Mouse (Mus musculus) small intestine, adult 2 months (tissue): ENCODE results near the gene Gmnc. TPM values are rescaled to one million over a fixed set of nuclear protein-coding genes. Genes with fewer than 3 reads are reported as not detected.

Experiments used
- H3K27ac ChIP-seq: fragments of 200-500 bp; 2 replicates; pipeline ENCODE4 v1.5.1; 2012; ENCODE audit warnings: low read depth, low read length, control low read depth, inconsistent platforms; ENCODE audit not compliant: insufficient read depth
- H3K27me3 ChIP-seq: fragments of 200-500 bp; 2 replicates; pipeline ENCODE4 v1.6.1; 2012; ENCODE audit warnings: mild to moderate bottlenecking, moderate library complexity, low read length, inconsistent platforms; ENCODE audit not compliant: control insufficient read depth, insufficient read depth
- H3K36me3 ChIP-seq: fragments of 200-500 bp; 2 replicates; pipeline ENCODE4 v1.6.1; 2012; ENCODE audit warnings: mild to moderate bottlenecking, low read length, control low read depth, inconsistent platforms; ENCODE audit not compliant: control insufficient read depth, insufficient read depth
- H3K4me1 ChIP-seq: fragments of 200-500 bp; 2 replicates; pipeline ENCODE4 v1.6.1; 2012; ENCODE audit warnings: low read length, inconsistent platforms, mixed read lengths; ENCODE audit not compliant: control insufficient read depth, insufficient read depth, insufficient read length
- H3K4me3 ChIP-seq: fragments of 200-500 bp; 2 replicates; pipeline ENCODE4 v1.5.1; 2012; ENCODE audit warnings: low read depth, mild to moderate bottlenecking, control low read depth, inconsistent platforms, low read length, moderate library complexity
- CTCF ChIP-seq: fragments of 200-500 bp; IDR thresholded peaks from 2 replicates; pipeline ENCODE4 v1.5.1; 2012; ENCODE audit warnings: low read depth, mild to moderate bottlenecking, control low read depth, inconsistent platforms, low read length, moderate library complexity, mixed read lengths; ENCODE audit not compliant: insufficient replicate concordance, insufficient read length; ENCODE audit errors: extremely low read depth
- POLR2A ChIP-seq: fragments of 200-500 bp; IDR thresholded peaks from 2 replicates; pipeline ENCODE4 v1.6.1; 2012; ENCODE audit warnings: low read depth, mild to moderate bottlenecking, control low read depth, inconsistent platforms, low read length, moderate library complexity
- WGBS: fragments of 180-500 bp; shearing (Covaris S2); methylation state at CpG from one replicate; pipeline ENCODE4 v1.1.7; 2018; 5-methylcytosine and 5-hydroxymethylcytosine counted together
- polyA plus RNA-seq: library from polyadenylated mRNA; depleted of rRNA; stranded (reverse); fragments of >200 nt; gene quantifications from 2 replicates; pipeline ENCODE4 v1.2.3, GENCODE M21; 2012

Gene Gmnc
- polyA plus RNA-seq, 1 experiment = not detected

DNA sequence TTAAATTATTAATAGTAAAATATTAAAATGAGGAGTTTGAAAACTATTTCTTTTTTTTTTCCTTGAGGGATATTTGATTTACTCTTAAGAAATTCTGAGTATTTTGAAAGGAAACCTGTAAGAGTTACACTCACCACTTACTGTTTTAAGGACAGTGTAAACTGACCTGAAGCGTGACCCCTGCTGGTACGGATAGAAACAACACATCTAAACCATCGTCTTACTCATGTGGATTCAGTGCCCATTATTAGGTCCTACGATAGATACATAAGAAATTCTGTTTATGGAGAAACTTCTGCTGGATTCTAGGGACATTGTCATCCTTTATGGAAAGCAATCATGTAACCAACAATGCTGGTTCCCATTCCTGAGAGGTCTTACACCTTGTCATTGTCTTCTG lies 41.2 kb downstream of the Gmnc start:
- H3K36me3 ChIP-seq = no peaks in the 10 kb centered on the region
- no peak overlapping the region for H3K27ac ChIP-seq
- H3K4me1 ChIP-seq = no peaks in the 10 kb centered on the region
- H3K4me3 ChIP-seq = no peak overlapping the region
- no peak for TF ChIP-seq POLR2A
- TF ChIP-seq CTCF = no peak
- 45% methylated on average over 4 of the region's 4 CpGs for WGBS
- H3K27me3 ChIP-seq = no peaks in the 10 kb centered on the region

DNA sequence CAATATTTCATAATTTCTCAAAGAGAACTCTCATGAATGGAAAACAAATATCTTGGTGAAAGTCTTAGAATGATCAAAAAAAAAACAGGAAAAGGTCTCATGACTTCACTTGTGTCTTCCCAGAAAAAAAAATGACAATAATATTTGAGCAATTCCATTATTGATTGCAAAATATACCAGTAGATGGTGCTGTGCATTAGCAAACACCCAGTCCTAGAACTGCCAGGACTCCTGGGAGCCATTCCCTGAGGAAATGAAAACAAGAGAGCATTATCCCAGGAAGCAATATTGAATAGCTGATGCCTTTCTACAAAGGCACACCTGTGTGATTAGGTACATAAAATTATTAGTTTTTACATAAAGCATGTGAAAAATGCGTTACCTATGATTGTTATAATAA lies 87.5 kb downstream of the Gmnc start:
- 77% methylated on average over 1 of the region's 1 CpGs for WGBS
- no peak overlapping the region for H3K4me3 ChIP-seq
- H3K36me3 ChIP-seq = no peaks in the 10 kb centered on the region
- no peaks in the 10 kb centered on the region for H3K27me3 ChIP-seq
- H3K4me1 ChIP-seq = no peaks in the 10 kb centered on the region
- no peak overlapping the region for H3K27ac ChIP-seq
- no peak for TF ChIP-seq CTCF
- TF ChIP-seq POLR2A = no peak

GRCm38 (mm10) chr16:26901471-26901870 lies 90.0 kb downstream of the Gmnc start:
- H3K27ac ChIP-seq = no peak overlapping the region
- WGBS = 44% methylated on average over 4 of the region's 4 CpGs
- H3K4me3 ChIP-seq = no peak overlapping the region
- TF ChIP-seq POLR2A (no peak), CTCF (no peak)
- no peaks in the 10 kb centered on the region for H3K36me3 ChIP-seq
- H3K27me3 ChIP-seq = no peaks in the 10 kb centered on the region
- H3K4me1 ChIP-seq = no peaks in the 10 kb centered on the region

- Histone ChIP-seq H3K4me3 (no peak overlapping the region), H3K4me1 (no peaks in the 10 kb centered on the region), H3K36me3 (no peaks in the 10 kb centered on the region), H3K27ac (no peak overlapping the region), H3K27me3 (no peaks in the 10 kb centered on the region)
- WGBS = 56% methylated on average over 4 of the region's 4 CpGs
- TF ChIP-seq POLR2A = no peak
- TF ChIP-seq CTCF = no peak
These were observed 105.1 kb downstream of the Gmnc start for GRCm38 (mm10) chr16:26886337-26886736.

- no peak for TF ChIP-seq CTCF
- no peak for TF ChIP-seq POLR2A
- H3K36me3 ChIP-seq = no peaks in the 10 kb centered on the region
- WGBS = 46% methylated on average over 3 of the region's 3 CpGs
- no peak overlapping the region for H3K4me3 ChIP-seq
- H3K27me3 ChIP-seq = no peaks in the 10 kb centered on the region
- H3K27ac ChIP-seq = no peak overlapping the region
- H3K4me1 ChIP-seq = no peaks in the 10 kb centered on the region
These were observed 114.6 kb downstream of the Gmnc start for GRCm38 (mm10) chr16:26876885-26877284.
